Mouse (Mus musculus) cerebellum, adult 18-20 months (tissue): ENCODE data around the gene Pla2g2e.
"Not testable (repeated sequence)": the region's sequence is repeated elsewhere in the genome, so short reads cannot be mapped to it uniquely, and the experiment has no call there.

ENCODE experiments used
- DNase-seq, 2 experiments: peaks; one replicate each; pipeline ENCODE4 v3.0.0; 2021

Pla2g2e gene

DNA sequence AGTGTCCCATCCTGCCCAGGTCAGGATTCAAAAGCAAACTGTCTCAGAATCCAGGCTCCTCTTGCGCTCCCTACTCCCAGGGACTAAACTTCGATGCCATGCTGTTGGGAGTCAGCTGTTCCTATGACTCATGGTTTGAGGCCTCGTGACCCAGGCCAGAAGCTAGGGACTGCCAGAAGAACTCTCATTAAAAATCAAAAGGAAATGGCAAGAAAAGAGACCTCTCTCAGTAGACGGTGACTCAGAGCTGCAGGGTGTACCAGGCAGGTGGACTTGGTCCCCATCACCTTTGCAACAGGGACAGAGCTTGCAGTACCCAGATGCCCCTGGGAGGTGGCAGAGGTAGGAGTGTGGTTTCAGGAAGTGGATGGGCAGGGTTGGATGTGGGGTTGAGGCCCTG, at the start of gene Pla2g2e:
Pla2g2e (plus strand) TSS at position 212 of the 400 bp plus-strand sequence.
- no peak for DNase-seq

DNA sequence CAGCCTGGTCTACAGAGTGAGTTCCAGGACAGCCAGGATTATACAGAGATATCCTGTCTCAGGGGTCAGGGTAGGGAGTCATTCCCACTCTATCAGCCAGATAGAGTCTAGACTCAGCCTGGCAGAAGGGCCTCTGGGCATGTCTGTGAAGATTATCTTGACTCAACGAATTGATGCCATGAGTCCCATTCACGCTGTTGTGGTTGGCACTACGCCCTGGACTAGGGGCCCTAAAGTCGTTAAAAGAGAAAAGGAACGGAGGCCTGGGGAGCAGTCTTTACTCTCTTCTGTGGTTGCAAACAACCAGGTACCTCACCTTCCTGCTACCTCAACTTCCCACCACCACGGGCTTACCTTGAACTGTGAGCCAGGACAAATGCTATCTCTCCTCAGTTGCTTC, 37.9 kb upstream of the Pla2g2e start:
- DNase-seq: no peak

DNA sequence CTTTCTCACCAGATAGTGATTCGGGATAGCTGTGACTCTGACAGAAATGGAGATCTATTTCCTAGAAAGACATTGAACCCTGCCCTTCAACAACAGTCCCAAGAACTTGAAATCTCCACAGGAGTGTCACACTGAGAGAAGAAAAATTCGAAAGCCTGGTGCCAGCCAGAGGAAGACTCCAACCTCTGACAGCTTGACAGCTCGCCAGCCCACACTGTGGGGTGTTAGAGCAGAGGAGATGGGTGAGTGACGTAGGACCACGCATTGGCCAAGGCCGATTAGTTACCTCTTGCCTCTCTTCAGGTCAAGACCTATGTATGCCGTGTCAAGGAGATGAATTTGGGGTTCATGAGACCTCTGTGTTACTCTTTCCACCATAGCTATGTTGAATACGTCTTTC, 37.0 kb upstream of the Pla2g2e start:
- DNase-seq: no peak

DNA sequence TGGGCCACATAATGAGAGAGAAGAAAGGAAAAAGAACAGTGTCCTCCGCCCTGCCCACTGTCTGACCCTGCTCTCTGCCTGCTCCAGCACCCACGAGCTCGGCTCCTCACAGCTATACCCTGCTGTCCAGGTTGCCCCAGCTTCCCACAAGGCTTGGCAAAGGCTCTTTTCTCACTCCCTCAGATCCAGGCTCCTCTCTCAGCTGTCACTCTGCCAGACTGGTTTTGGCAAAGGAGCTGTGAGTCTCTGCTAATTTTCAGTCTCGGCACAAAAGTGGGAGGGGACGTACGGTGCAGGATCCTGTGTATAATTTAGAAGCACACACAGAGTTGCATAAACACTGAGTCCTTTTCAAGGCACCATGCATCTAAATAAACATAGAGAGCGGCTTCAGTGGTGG, 36.4 kb upstream of the Pla2g2e start:
- DNase-seq: peak; percentile 28 to 38

DNA sequence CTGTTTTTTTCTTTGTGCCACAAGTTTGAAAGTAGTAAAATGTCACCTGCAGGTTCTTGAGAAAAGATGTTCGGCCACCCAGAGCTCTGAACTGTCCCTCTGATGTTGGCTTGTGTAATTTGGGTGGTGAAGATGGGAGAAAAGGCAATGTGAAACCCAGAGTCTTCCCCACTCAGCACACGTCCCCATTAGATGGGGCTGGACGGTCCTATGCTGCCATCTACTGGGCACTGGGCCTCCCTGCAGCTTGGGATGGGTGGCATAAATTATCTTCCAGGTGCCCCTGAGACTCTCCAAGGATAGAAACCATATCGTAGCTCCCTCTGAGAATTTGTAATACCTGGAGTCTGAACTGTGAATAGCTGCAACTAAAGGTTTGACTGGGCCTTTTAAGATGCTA, 26.3 kb upstream of the Pla2g2e start:
- peak; percentile 70 to 85 for DNase-seq

DNA sequence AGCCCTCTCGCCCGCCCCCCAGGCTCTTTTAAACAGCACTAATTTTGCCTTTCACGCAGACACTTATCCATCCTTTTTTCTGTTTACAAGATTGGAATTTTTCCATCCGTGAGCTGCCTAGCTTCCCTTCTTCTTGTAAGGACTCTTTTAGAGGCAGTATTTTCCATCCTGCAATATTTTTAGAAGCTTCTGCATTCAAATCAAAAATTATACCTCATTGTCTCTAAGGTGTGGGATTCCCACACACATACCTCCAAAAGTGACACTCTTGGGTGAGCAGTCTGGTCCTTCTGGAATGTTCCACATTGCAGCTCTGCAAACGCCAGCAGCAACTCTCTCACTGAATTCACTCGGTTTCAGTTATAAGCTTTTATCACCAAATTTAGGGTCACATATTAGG, 24.8 kb upstream of the Pla2g2e start:
- DNase-seq: no peak

DNA sequence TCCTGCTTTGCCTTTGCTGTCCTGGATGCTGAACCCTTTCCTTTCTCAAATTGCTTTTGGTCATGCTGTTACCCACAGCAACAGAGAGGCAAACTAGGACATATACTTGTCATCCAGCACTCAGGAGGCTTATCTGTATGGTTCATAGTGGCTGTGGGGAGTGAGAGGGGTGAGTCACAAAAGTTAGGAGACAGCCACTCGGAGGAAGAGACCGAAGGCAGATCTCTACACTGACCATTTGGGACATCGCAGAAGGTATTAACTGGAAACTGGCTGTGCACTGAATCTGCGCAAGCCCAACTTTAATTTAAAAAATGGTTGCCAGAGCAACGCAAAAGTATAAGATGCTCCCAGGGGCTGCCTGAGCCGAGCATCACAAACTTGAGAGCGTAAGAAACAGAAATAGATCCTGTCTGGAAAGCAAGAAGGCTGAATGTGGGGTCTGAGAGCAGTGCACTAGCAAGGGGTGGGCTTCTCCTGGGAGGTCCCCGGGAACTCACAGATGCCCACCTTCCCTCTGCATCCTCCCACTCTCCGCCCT, 22.6 kb upstream of the Pla2g2e start:
- DNase-seq: no peak

DNA sequence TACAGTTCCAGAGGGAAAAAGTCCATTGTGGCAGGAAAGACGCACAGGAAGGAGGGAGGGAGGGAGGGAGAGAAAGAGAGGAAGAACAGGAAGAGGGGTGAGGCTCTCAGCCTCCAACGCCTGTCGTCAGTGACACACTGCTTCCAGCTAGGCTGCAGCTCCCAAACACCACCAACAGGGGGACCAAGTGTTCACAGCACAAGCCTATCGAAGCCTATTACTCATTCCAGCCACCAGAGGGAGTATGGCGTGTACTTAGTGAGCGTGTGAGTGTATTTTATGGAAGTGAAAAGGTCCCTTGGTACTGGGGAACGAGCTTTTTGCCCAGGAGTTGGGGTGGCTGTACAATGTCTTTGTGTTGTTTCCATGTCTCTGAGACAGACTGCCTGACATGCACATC, 21.3 kb upstream of the Pla2g2e start:
- peak; percentile 62 to 65 for DNase-seq

DNA sequence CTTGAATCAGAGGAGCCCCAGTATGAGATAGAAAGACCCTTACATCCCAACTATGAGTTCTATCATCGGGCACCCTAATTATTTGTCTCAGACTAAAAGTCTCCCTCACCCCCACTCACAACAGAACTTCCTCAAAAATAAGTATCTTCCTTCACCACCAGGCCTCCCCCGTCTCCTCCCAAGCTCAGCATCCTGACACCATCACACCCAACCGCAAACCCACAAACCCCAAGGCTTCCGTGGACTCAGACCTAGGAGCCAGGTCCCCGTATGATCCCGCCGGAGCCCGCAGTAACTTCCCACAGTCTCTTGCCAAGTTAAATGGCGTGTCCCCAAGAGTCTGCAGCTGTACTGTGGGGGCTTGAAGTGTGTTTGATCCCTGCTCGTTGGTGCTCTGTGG, 20.2 kb upstream of the Pla2g2e start:
- DNase-seq: no peak

DNA sequence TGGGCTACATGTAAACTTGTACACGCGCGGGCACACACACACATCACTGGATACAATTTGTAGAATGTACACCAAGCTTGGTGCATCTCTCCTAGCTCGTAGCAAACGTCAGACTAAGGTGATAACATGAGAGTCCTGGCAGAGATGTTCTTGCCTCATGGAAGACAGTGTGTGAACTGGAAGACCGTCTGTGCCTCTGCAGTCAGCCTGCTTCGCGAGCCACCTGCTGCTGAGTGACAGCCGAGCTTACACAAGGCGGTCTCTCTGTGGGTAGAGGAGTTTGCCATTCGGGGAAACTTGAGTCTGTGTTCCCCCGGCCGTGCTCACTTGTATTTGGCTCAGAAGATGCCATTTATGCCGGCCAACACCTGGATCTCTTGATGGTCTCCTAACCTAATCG, 19.3 kb upstream of the Pla2g2e start:
- DNase-seq: peak; percentile 17 to 24

DNA sequence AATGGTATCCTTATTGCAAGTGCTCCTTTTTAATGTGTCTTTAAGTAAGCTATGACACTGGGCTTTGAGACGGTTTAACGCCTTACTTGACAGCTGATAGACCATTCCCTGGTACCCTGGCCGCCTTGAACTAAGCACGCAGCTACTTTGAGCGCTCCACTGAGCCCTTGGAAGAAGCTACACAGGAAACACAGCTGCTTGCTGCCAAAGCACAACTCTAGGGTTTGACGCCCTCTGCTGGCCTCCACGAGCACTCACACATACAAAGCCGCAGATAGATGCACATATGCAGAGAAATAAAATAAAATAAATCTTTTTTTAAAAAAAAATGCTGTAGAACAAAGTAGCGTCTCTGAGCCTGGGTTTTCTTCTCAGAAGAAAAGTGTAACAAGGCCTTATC, 18.5 kb upstream of the Pla2g2e start:
- peak; percentile 18 to 63 for DNase-seq

DNA sequence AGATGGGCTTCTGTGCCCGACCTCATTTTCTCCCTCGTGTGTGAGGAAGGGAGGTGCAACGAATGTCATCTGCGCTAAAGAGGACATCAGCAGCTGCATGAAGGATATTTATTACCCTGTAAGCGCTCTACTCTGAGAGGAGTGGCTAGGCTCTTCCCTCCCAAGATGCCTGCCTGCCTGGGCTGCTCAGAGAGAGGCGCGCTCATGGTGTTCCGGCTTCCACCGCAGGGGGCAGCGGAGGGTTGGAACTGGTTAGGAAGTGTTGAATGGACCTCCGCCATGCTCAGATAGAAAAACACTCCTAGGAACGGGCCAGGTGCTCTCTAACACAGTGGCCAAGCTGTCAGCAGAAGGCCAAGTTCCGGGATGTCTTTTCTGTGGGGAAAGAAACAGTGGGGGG, 18.0 kb upstream of the Pla2g2e start:
- peak; percentile 90 to 92 for DNase-seq

DNA sequence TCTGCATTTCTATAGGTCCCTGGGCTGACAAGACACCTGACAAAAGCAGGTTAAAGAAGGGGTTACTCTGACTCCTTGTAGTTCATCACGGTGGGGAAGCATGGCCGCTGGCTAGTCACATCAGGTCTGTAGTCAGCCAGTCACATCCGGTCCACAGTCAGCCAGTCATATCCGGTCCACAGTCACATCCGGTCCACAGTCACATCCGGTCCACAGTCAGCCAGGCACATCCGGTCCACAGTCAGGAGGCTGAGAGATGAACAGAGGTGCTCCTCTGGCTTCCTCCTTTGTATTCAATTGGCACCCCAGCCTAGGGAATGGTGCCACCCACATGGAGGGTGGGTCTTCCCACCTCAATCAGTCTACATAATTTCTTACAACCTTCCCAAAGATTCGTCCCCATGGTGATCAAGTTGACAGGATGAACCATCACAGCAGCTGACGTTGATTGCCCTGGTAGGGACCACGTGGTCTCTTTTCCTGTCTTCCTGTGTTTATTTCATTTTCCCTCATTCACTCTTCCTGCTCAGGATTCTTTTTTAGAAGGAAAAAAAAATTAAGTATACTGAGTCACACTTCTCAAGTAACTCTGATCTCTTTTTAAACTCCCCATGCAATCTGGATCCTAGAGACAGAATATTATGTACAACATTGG, 14.3 kb upstream of the Pla2g2e start, which contains the start of gene Pla2g5:
Pla2g5 (minus strand) TSS at position 139 of the 655 bp plus-strand sequence.
- DNase-seq: no peak

DNA sequence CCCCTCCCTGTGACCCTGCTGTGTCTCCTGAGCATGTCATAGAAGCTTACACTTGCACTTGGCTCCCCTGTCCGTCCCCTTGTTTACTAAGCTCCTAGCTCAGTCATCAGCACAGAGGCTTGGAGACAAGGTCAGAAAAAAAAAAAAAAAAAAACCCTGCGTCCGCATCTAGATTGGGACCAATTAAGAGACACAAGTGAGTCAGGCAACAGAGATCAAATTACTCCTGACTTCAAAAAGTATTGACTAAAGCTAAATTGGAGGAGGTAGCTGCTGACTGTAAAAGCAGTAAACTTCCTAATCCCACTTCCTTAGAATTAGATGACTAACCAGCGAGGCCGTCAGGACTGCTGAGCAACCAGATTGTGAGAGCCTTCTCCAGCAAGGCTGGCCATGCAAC, 12.7 kb upstream of the Pla2g2e start:
- no peak for DNase-seq

DNA sequence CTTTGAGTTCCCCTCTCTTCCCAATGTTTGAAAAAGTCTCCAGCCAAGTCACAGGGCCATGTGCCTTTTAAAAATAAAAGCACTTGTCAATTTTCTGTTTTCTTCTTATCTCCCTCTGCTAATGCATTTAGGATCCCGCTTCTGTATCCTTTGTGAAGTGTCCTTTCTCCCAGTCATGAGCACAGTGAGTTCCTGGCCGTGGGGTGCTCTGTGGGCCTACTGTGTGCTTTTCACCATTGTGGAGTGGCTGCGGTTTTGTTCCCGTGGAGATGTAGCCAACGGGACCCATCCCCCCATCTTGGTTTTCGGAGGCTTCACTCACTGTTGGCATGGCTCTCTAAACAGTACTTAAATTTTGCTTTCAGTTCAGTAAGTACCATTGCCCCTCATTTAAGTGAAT, 11.8 kb upstream of the Pla2g2e start:
- DNase-seq: no peak

DNA sequence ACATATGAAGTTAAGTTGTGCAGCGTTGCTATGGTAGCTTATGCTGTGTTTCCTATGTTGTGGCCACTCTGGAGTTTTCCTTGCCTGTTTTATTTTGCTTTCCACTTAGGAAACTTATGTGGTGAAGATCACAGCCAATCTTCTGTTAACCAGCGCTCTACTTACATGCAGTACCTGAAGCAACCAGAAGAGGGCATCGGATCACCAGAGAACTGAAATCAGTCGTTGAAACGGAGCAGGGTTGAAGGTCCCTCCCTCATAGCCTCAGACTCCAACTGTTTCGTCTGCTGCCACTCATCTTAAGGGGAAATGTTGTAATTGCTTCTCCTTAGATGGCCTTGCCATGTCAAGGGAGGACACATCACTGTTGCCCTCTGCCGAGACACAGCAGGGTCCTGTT, 11.3 kb upstream of the Pla2g2e start:
- peak; percentile 72 to 79 for DNase-seq

DNA sequence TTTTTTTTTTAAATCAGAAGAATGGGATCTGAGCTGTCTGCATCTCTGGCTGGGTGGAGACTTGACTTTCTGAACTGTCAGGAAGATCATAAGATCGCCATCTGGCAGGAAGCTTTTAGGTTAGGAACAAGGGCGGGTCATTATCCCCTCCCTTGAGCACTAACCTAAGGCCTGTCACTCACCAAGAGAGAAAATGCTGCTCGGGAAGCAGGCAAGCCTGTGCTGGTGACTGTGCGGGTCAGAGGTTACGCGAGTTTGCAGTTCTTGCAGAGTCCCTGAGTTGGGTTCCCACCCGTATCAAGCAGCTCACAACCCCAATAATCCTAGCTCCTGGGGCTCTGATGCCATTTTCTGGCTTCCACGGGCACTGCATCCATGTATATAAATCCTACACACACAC, 9.1 kb upstream of the Pla2g2e start:
- no peak for DNase-seq

DNA sequence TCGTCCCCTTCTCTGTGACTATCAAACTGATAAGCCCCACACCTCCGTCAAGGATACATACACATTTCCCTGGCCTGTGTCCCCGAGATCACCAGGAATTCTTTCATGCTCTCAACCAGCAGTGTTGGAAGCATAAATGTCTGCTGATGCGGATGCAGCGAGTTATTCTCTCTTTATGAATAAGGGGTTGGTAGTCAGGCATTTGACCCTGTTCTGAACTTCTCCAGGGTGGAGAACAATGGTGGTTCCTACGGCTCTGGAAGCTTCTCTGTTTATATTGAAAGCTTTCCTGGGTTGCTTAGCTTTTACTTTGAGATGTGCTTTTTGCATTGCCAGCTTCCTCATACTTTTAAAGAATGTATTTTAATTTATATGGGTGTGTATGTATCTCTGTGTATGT, 3.9 kb upstream of the Pla2g2e start, which contains the start of gene Gm13030:
Gm13030 (minus strand) TSS at position 101 of the 400 bp plus-strand sequence.
- DNase-seq: no peak

DNA sequence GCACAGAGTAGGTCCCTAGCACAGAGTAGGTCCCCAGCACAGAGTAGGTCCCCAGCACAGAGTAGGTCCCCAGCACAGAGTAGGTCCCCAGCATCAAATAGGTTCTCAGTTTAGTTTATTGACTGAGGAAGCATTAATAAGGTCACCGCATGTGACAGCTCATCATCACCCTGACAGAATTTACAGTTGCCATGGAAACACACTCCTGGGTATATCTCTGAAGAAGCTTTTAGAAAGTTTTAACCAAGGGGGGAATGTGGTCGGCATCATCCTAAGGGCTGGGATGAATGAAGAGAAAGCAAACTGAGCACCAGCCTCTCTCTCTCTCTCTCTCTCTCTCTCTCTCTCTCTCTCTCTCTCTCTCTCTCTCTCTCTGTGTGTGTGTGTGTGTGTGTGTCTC, 2.5 kb upstream of the Pla2g2e start:
- DNase-seq: not testable (repeated sequence)

DNA sequence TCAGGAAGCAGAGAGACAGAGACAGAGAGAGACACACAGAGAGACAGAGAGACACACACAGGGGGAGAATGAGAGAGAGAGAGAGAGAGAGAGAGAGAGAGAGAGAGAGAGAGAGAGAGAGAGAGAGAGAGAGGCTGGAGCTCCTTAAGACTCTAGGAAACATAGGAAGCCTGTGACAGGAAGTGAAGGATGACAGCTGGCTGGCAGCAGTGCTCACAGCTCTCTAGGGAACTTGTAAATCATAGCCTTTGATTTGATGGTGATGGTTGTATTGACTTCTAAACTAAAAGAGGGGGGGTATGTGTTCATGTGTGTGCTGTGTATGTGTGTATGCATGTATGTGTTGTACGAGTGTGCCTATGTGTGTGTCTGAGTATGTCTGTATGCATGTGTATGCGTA, 1.8 kb upstream of the Pla2g2e start:
- no peak for DNase-seq

DNA sequence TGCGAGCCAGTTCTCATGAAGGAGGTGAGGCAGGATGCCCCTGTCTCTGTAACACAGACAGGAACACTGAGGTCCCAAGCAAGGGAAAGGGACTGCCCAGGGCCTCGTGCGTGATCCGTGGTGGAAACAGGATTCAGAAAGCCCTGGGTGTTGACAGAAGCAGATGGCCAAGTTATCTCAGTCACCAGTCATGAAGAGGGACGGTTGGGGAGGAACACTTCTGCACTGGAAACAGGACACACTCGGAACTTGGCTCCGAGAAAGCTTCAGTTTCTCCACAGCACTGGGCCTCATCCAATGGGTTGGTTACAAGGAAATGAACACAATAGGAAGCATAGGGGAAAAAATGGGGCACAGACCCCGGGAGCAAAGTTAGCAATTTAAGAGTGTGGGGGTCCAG, 1.0 kb downstream of the Pla2g2e start:
- DNase-seq: no peak

DNA sequence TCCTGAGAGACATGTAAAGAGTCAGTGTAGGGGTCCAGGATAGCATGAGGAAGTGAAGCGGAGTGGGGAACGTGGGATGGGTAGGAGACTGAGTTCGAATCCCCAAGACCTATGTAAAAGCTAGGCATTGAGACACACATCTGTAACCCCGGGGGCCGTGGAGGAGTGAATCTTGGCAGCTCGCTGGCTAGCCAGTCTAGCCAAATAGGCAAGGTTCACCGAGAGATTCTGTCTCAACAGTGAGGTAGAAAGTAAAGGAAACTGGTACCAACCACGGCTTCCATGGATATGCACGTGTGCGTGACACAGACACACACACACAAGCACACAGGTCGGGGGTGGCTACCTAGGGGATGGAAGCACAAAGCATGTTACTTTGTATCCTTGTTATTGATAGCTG, 2.1 kb downstream of the Pla2g2e start:
- DNase-seq: no peak

DNA sequence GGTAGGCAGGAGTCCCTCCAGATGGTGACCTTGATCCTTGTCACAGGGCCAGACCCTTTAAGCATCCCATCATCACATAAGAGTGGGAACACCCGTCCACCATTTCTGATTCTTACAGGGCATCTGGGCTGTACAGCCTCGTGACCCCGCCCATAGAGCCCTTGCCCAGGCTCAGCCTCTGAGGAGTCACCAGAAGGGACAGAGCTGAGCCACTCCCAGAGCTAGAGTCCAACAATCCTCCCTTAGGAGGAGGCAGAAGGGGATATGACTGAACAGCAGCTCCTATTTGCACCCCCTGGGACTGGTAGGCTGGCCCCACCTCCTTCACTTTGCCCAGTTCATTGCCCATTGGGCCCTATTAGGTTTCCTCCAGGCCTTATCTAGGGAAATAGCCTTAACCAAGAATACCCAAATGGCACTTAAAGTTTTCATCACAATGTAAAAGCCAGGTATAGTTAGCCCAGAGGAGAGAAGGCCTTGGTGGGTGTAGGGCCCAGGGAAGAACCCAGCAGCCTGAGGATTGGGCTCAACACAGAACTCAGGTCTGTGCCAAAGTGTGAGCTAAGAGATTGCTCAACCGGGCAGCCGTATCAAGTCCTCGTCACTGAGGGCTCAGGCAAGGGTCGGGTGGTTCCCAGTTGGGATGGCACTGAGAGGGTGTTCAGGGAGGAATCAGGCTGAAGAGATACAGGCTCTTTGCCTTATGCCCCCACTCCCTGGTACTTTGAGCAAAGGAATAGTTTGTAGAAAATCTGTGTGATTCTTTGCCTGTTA, 3.3 kb downstream of the Pla2g2e start:
- no peak for DNase-seq

DNA sequence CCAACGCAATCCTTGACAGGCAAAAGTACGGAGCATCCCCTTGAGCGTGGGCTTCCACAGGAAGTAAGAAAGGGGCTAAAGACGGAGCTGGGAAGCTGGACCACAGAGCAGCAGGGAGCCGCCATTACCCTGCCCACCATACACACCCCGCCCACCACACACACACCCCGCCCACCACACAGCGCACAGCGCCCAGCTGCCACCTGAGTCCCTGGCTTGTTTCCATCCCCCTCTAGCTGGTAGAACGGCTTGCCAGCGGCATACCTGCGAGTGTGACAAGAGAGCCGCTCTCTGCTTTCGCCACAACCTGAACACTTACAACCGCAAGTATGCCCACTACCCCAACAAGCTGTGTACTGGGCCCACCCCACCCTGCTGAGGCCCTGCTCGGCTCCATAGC, 4.4 kb downstream of the Pla2g2e start:
- DNase-seq: no peak
